Mouse (Mus musculus): ENCODE measurements around the gene Gm9964. TPM values are rescaled to one million over a fixed set of nuclear protein-coding genes. Genes with fewer than 3 reads are reported as not detected.

The Gm9964 gene
- polyA plus RNA-seq, 1 experiment from 2014 or later, result not detected

Other genes starting within 250 kb of the Gm9964 start
- 4.1 and 4.6 TPM in 2 replicates for gene Ksr1, start 150.5 kb downstream of the Gm9964 start, polyA plus RNA-seq (2015; fragmentation: Nextera tagmentation; extraction: Ambion mirVana)
- 149 and 158 TPM in 2 replicates for gene Wsb1, start 42.2 kb downstream of the Gm9964 start, polyA plus RNA-seq (2015; fragmentation: Nextera tagmentation; extraction: Ambion mirVana)
- 3.0 and 3.7 TPM in 2 replicates for gene Nf1, start 42.8 kb upstream of the Gm9964 start, polyA plus RNA-seq (2015; fragmentation: Nextera tagmentation; extraction: Ambion mirVana)
- gene Omg, start 207.2 kb upstream of the Gm9964 start, polyA plus RNA-seq (2015; fragmentation: Nextera tagmentation; extraction: Ambion mirVana), result 0.37 and 0.53 TPM in 2 replicates
- 1.0 and 1.1 TPM in 2 replicates for gene Evi2b, start 226.9 kb upstream of the Gm9964 start, polyA plus RNA-seq (2015; fragmentation: Nextera tagmentation; extraction: Ambion mirVana)
- gene Evi2, start 233.7 kb upstream of the Gm9964 start, polyA plus RNA-seq (2015; fragmentation: Nextera tagmentation; extraction: Ambion mirVana), result 0.50 TPM in 2 replicates
- 2.9 and 3.4 TPM in 2 replicates for gene Evi2a, start 233.7 kb upstream of the Gm9964 start, polyA plus RNA-seq (2015; fragmentation: Nextera tagmentation; extraction: Ambion mirVana)